Mouse (Mus musculus) heart, embryonic 14.5 days (tissue): Measurements from ENCODE around the gene Lrrc27. TPM values are rescaled to one million over a fixed set of nuclear protein-coding genes. Genes with fewer than 3 reads are reported as not detected.

Experiments used
- ATAC-seq: fragments of 200-750 bp; cut with Nextera tagmentation; 2 replicates; pipeline ENCODE4 v1.8.0; 2017; ENCODE audit warnings: low read depth, moderate TSS enrichment; ENCODE audit not compliant: insufficient number of reproducible peaks, insufficient read depth, low FRiP score
- H3K27ac ChIP-seq, 2 experiments: fragments of 200-500 bp in 1 of 2; fragments of 300-500 bp in 1 of 2; sonication (generic) in 1 of 2; replicated peaks in 1 of 2; 2 replicates each; pipeline ENCODE4 v1.5.1; 2012 to 2014; ENCODE audit warnings: low read depth in 2 of 2, low read length in 2 of 2, control low read depth in 1 of 2, mild to moderate bottlenecking in 1 of 2, mixed read lengths in 1 of 2; ENCODE audit not compliant: control insufficient read depth in 1 of 2, insufficient read depth in 1 of 2
- H3K27me3 ChIP-seq: fragments of 300-500 bp; sonication (generic); 2 replicates; pipeline ENCODE4 v1.6.1; 2014; ENCODE audit warnings: mild to moderate bottlenecking, low read length, control low read depth; ENCODE audit not compliant: control insufficient read depth, insufficient read depth
- H3K36me3 ChIP-seq: fragments of 300-500 bp; sonication (generic); 2 replicates; pipeline ENCODE4 v1.6.1; 2014; ENCODE audit warnings: mild to moderate bottlenecking, control low read depth, low read length, mixed read lengths; ENCODE audit not compliant: control insufficient read depth, insufficient read depth
- H3K4me1 ChIP-seq, 2 experiments: fragments of 200-500 bp in 1 of 2; fragments of 300-500 bp in 1 of 2; sonication (generic) in 1 of 2; 2 replicates each; pipeline ENCODE4 v1.6.1; 2012 to 2014; ENCODE audit warnings: low read length in 2 of 2, control low read depth in 1 of 2, mixed read lengths in 1 of 2; ENCODE audit not compliant: control insufficient read depth in 2 of 2, insufficient read depth in 2 of 2
- H3K4me2 ChIP-seq: fragments of 300-500 bp; sonication (generic); 2 replicates; pipeline ENCODE4 v1.6.1; 2014; ENCODE audit warnings: mild to moderate bottlenecking, low read length
- H3K4me3 ChIP-seq, 2 experiments: fragments of 200-500 bp in 1 of 2; fragments of 300-500 bp in 1 of 2; sonication (generic) in 1 of 2; 2 replicates each; pipeline ENCODE4 v1.5.1; 2012 to 2014; ENCODE audit warnings: low read length in 2 of 2, mild to moderate bottlenecking in 2 of 2, control low read depth in 1 of 2, low read depth in 1 of 2, moderate library complexity in 1 of 2; ENCODE audit not compliant: control insufficient read depth in 1 of 2, insufficient read depth in 1 of 2
- H3K9ac ChIP-seq: fragments of 300-500 bp; sonication (generic); 2 replicates; pipeline ENCODE4 v1.6.1; 2014; ENCODE audit warnings: mild to moderate bottlenecking, low read length
- H3K9me3 ChIP-seq: fragments of 300-500 bp; sonication (generic); 2 replicates; pipeline ENCODE4 v1.6.1; 2016; ENCODE audit warnings: low read length, control low read depth; ENCODE audit not compliant: control insufficient read depth
- WGBS: fragments of 180-500 bp; shearing (Covaris S2); extraction: QIAGEN DNeasy Blood & Tissue Kit; methylation state at CpG from one replicate; pipeline ENCODE4 v1.1.7; 2014; 5-methylcytosine and 5-hydroxymethylcytosine counted together
- polyA plus RNA-seq: library from polyadenylated mRNA; unstranded; fragments of >200 nt; fragmentation: Nextera tagmentation; extraction: Ambion mirVana; gene quantifications from 2 replicates; pipeline ENCODE4 v1.2.1, GENCODE M21; 2014

Gene Lrrc27
- polyA plus RNA-seq, 1 experiment from 2014 or later: 2.7 TPM

DNA sequence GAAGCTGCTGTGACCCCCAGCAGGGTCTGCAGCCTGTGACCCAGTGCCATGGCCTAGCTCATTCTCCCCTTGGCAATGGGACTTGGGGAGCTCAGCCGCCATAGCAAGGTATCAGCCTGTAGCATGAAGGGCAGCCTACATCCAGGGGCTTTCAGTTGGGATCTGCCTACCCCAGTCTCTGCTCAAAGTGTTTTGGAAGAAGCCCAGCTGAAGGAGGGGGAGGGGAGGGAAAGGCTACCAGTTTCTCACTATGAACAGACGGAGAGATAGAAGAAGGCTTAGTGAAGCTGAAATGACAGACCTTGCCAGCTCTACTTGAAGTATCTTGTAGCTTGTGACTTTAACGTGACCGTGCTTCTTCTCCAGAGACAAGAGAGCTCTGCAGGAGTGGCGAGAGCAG lies 17.0 kb downstream of the Lrrc27 start:
- no peak for ATAC-seq
- Histone ChIP-seq H3K4me1 (peaks cover 43 to 47% of the 10 kb centered on the region in 2 experiments), H3K9me3 (no peaks in the 10 kb centered on the region), H3K4me2 (no peak overlapping the region), H3K4me3 (no peak overlapping the region), H3K27ac (peak overlapping the region; percentile 17 to 86; a peak in 2 of 4 replicates), H3K27me3 (no peaks in the 10 kb centered on the region), H3K36me3 (no peaks in the 10 kb centered on the region), H3K9ac (no peak overlapping the region)
- 67% methylated on average over 5 of the region's 5 CpGs for WGBS

DNA sequence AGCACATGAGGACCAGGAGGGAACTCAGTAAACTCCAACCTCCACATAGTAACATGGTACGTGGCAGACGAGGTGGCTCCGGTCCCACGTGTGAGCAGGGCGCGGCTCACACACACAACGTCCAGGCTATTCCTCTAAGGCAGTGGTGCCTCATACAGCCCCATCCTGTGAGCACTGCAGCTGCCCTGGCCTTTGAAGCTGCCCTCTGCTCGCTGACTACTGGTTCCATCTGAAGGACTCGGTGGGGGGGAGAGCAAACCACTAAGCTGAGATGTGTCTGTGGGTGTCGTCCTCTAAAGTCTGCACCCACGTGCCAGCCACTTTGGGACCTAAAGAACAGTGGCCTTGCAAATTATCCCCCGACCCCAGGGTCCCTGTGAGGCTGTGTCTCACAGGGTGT lies 17.5 kb downstream of the Lrrc27 start:
- no peaks in the 10 kb centered on the region for H3K36me3 ChIP-seq
- H3K27me3 ChIP-seq: no peaks in the 10 kb centered on the region
- no peak overlapping the region for H3K4me3 ChIP-seq
- H3K9me3 ChIP-seq: no peaks in the 10 kb centered on the region
- ATAC-seq: no peak
- H3K4me2 ChIP-seq: no peak overlapping the region
- WGBS: 74% methylated on average over 12 of the region's 12 CpGs
- peaks cover 43 to 48% of the 10 kb centered on the region in 2 experiments for H3K4me1 ChIP-seq
- H3K27ac ChIP-seq: peak overlapping the region in 1 of 2 experiments; percentile 86; a peak in 1 of 4 replicates
- no peak overlapping the region for H3K9ac ChIP-seq

GRCm38 (mm10) chr7:139233714-139234113 lies 20.9 kb downstream of the Lrrc27 start:
- H3K4me2 ChIP-seq: no peak overlapping the region
- peaks cover 34 to 37% of the 10 kb centered on the region in 2 experiments for H3K4me1 ChIP-seq
- no peak overlapping the region for H3K4me3 ChIP-seq
- H3K9me3 ChIP-seq: no peaks in the 10 kb centered on the region
- H3K36me3 ChIP-seq: no peaks in the 10 kb centered on the region
- H3K27me3 ChIP-seq: no peaks in the 10 kb centered on the region
- H3K27ac ChIP-seq: peak overlapping the region; percentile 20 to 73; a peak in 3 of 4 replicates
- ATAC-seq: peak; percentile 57
- H3K9ac ChIP-seq: no peak overlapping the region
- WGBS: under 1% methylated on average over 7 of the region's 7 CpGs

- WGBS: 5% methylated on average over 18 of the region's 18 CpGs
- H3K4me1 ChIP-seq: peaks cover 26 to 28% of the 10 kb centered on the region in 2 experiments
- no peak overlapping the region for H3K4me3 ChIP-seq
- no peaks in the 10 kb centered on the region for H3K27me3 ChIP-seq
- H3K36me3 ChIP-seq: no peaks in the 10 kb centered on the region
- ATAC-seq: peak; percentile 76
- no peak overlapping the region for H3K9ac ChIP-seq
- H3K9me3 ChIP-seq: no peaks in the 10 kb centered on the region
- peak overlapping the region; percentile 33 for H3K4me2 ChIP-seq
- peak overlapping the region; percentile 47 to 73 for H3K27ac ChIP-seq
These were observed 21.8 kb downstream of the Lrrc27 start for GRCm38 (mm10) chr7:139234426-139235188.

DNA sequence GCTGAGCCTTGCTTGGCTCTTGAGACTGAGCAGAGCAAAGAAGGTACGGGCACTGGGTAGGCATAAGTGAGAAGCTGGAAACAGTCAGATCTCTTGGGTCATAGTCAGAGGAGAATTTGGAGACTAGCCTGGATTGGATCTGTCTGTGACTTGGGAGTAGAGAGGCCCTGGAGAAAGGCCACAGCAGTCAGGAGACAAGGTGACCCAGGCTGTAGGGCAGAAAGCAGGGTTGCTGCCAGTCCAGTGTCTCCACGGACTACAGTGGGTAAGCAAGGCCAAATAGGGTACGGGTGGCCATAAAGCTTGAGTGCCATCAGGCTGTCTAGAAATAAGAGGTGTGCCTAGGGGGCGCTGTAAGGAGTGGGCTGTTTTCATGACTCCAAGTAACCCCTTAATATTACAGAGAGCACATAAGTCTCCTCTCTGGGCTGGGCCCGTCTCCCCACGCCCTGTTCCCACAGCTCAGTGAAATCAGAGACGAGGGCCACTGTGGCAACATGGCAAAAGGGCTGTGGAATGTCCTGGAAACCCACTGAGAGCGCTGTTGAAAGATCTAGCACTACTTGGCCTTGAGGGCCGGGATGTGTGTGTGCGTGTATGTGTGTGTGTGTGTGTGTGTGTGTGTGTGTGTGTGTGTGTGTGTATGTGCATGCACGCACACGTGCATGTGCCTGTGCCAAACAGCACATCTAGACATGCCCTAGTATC lies 23.0 kb downstream of the Lrrc27 start:
- no peaks in the 10 kb centered on the region for H3K27me3 ChIP-seq
- ATAC-seq: no peak
- H3K9me3 ChIP-seq: no peaks in the 10 kb centered on the region
- 82% methylated on average over 12 of the region's 12 CpGs for WGBS
- H3K4me1 ChIP-seq: peaks cover 17 to 20% of the 10 kb centered on the region in 2 experiments
- H3K4me2 ChIP-seq: no peak overlapping the region
- H3K9ac ChIP-seq: no peak overlapping the region
- H3K36me3 ChIP-seq: no peaks in the 10 kb centered on the region
- H3K4me3 ChIP-seq: no peak overlapping the region
- peak overlapping the region in 1 of 2 experiments; percentile 12; a peak in 1 of 4 replicates for H3K27ac ChIP-seq

DNA sequence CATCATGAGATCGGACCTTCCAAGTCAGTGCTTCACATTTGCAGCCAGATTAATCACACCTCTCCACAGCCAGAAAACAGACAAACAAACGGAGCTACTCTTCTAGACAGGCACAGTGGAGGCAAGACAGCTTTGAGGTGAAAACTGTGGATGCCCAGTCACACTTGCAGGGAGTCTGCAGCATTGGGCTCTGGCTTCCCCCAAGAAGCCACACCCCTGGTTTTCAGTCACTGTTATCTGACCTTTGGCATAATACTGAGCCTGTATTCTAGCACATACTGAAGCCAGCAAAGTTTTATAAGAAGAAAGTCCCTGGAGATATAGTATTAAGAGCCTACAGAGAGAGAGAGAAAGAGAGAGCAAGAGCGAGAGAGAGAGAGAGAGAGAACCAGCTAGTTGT lies 26.6 kb downstream of the Lrrc27 start:
- no peak overlapping the region for H3K9ac ChIP-seq
- H3K4me1 ChIP-seq: peaks cover 13% of the 10 kb centered on the region in 2 experiments
- ATAC-seq: no peak
- no peaks in the 10 kb centered on the region for H3K36me3 ChIP-seq
- no peak overlapping the region for H3K27ac ChIP-seq
- no peak overlapping the region for H3K4me3 ChIP-seq
- no peaks in the 10 kb centered on the region for H3K9me3 ChIP-seq
- no peak overlapping the region for H3K4me2 ChIP-seq
- WGBS: 72% methylated on average over 3 of the region's 3 CpGs
- H3K27me3 ChIP-seq: no peaks in the 10 kb centered on the region

GRCm38 (mm10) chr7:139246086-139246485 lies 33.3 kb downstream of the Lrrc27 start:
- H3K4me1 ChIP-seq: peaks cover 37 to 45% of the 10 kb centered on the region in 2 experiments
- no peak overlapping the region for H3K4me3 ChIP-seq
- no peaks in the 10 kb centered on the region for H3K9me3 ChIP-seq
- 80% methylated on average over 5 of the region's 5 CpGs for WGBS
- ATAC-seq: no peak
- H3K27me3 ChIP-seq: no peaks in the 10 kb centered on the region
- no peak overlapping the region for H3K4me2 ChIP-seq
- no peak overlapping the region for H3K27ac ChIP-seq
- 0 out of 2 replicates have a peak overlapping the region, but pooled peaks have one; percentile 14 for H3K9ac ChIP-seq
- no peaks in the 10 kb centered on the region for H3K36me3 ChIP-seq
